Comparison of ENCODE assay signal across 17 mouse cellular contexts in genomic region chr9:4040871-4041665, GRCm38 (mm10).
"Had no signal": no experiment of that assay in that cellular context is flagged by ENCODE, and none has a peak within 500 bp of the region (broad histone marks: within the 10 kb centered on the region; RNA-seq: fewer than 3 reads in every experiment).

No protein-coding gene starts in this region.

- H3K36me3 ChIP-seq: lung, embryonic 15.5 days; midbrain, embryonic 13.5 days; midbrain, embryonic 15.5 days; neural tube, embryonic 12.5 days; stomach, embryonic 15.5 days had no signal

- H3K9me3 ChIP-seq: lung, embryonic 15.5 days; megakaryocyte, embryonic 14.5 days; midbrain, embryonic 13.5 days; midbrain, embryonic 15.5 days; neural tube, embryonic 12.5 days; stomach, embryonic 15.5 days had no signal

- H3K4me1 ChIP-seq: lung, embryonic 15.5 days; megakaryocyte, embryonic 14.5 days; midbrain, embryonic 13.5 days; midbrain, embryonic 15.5 days; neural tube, embryonic 12.5 days; stomach, embryonic 15.5 days had no signal

- H3K4me3 ChIP-seq: lung, embryonic 15.5 days; megakaryocyte, embryonic 14.5 days; midbrain, embryonic 13.5 days; midbrain, embryonic 15.5 days; neural tube, embryonic 12.5 days; stomach, embryonic 15.5 days had no signal

- ATAC-seq: lung, postnatal 0 days; midbrain, embryonic 13.5 days; midbrain, embryonic 15.5 days had no signal

- H3K9ac ChIP-seq: lung, embryonic 15.5 days; midbrain, embryonic 13.5 days; midbrain, embryonic 15.5 days; neural tube, embryonic 12.5 days; stomach, embryonic 15.5 days had no signal

- H3K27ac ChIP-seq: lung, embryonic 15.5 days; macrophage; midbrain, embryonic 13.5 days; midbrain, embryonic 15.5 days; neural tube, embryonic 12.5 days; stomach, embryonic 15.5 days; stomach, postnatal 0 days had no signal

- H3K4me2 ChIP-seq: lung, embryonic 15.5 days; midbrain, embryonic 11.5 days; midbrain, embryonic 13.5 days; midbrain, embryonic 15.5 days; neural tube, embryonic 12.5 days; stomach, embryonic 15.5 days had no signal

- DNase-seq: lung, adult 2 months; lung, postnatal 14 days; lung, postnatal 36 days; right cerebral cortex, postnatal 14 days; thymus, adult 2 months; thymus, postnatal 25 days; thymus, postnatal 4 days had no signal

- H3K27me3 ChIP-seq: lung, embryonic 15.5 days; megakaryocyte, embryonic 14.5 days; midbrain, embryonic 13.5 days; midbrain, embryonic 15.5 days; neural tube, embryonic 12.5 days; stomach, embryonic 15.5 days had no signal
